Mouse (Mus musculus): ENCODE data around the gene 2010111I01Rik.
A peak's percentile ranks its signal among the peaks of the same experiment; 100 is the strongest.
"Not testable (repeated sequence)": the region's sequence is repeated elsewhere in the genome, so short reads cannot be mapped to it uniquely, and the experiment has no call there.

GRCm38 (mm10) chr13:63234520-63234919 is 269.8 kb downstream of the 2010111I01Rik start:
- 0 out of 2 replicates have a peak, but pooled peaks have one; percentile 25 for TF ChIP-seq CTCF (IDR thresholded peaks at IDR 0.05; ENCODE audit: low read depth)
- not testable (repeated sequence) for TF ChIP-seq EP300 (IDR thresholded peaks at IDR 0.05; ENCODE audit: low read depth)

All from heart, postnatal 0 days (tissue).